Mouse (Mus musculus) CH12.LX (cell line): ENCODE measurements around the gene Slc48a1. TPM values are rescaled to one million over a fixed set of nuclear protein-coding genes. Genes with fewer than 3 reads are reported as not detected.

Experiments
- DNase-seq: peaks from one replicate; pipeline ENCODE4 v3.0.0-alpha.2; 2013; ENCODE audit errors: extremely low read depth
- H3K27ac ChIP-seq: 2 replicates; pipeline ENCODE4 v1.5.1; 2012; ENCODE audit warnings: low read depth, mild to moderate bottlenecking, control low read depth, moderate library complexity; ENCODE audit not compliant: insufficient read depth
- H3K27me3 ChIP-seq: replicated peaks from 2 replicates; pipeline ENCODE3; 2012; ENCODE audit warnings: inconsistent platforms
- H3K36me3 ChIP-seq, 2 experiments: replicated peaks in 1 of 2; 2 replicates each; pipeline versions ENCODE3 to v1.6.1; 2012; ENCODE audit warnings: inconsistent platforms in 1 of 2, low read length in 1 of 2, mild to moderate bottlenecking in 1 of 2, mixed read lengths in 1 of 2, moderate library complexity in 1 of 2; ENCODE audit not compliant: control insufficient read depth in 1 of 2, insufficient read depth in 1 of 2
- H3K4me1 ChIP-seq, 2 experiments: 2 replicates each; pipeline ENCODE4 v1.6.1; 2012; ENCODE audit warnings: inconsistent platforms in 1 of 2, moderate library complexity in 1 of 2; ENCODE audit not compliant: insufficient read depth in 2 of 2, control insufficient read depth in 1 of 2
- H3K4me2 ChIP-seq: 2 replicates; pipeline ENCODE4 v1.6.1; 2012; ENCODE audit warnings: low read depth, mild to moderate bottlenecking, control low read depth; ENCODE audit not compliant: poor library complexity, insufficient read depth, severe bottlenecking
- H3K4me3 ChIP-seq, 3 experiments: fragments of 150-350 bp in 1 of 3; sonication (generic) in 1 of 3; replicated peaks in 1 of 3; 2 replicates each; pipeline versions ENCODE3 to v1.5.1; 2011 to 2012; ENCODE audit warnings: low read depth in 2 of 3, low read length in 2 of 3, mild to moderate bottlenecking in 2 of 3, moderate library complexity in 2 of 3, control low read depth in 1 of 3, improper control_type of control experiment in 1 of 3, inconsistent platforms in 1 of 3, mixed read lengths in 1 of 3; ENCODE audit not compliant: poor library complexity in 1 of 3
- H3K79me2 ChIP-seq: replicated peaks from 2 replicates; pipeline ENCODE4 v1.6.1; 2012; ENCODE audit warnings: mild to moderate bottlenecking, moderate library complexity; ENCODE audit not compliant: control insufficient read depth, poor library complexity, insufficient read depth, severe bottlenecking; ENCODE audit errors: extremely low read depth
- H3K9ac ChIP-seq: 2 replicates; pipeline ENCODE4 v1.6.1; 2012; ENCODE audit warnings: low read depth, mild to moderate bottlenecking, control low read depth, moderate library complexity; ENCODE audit not compliant: insufficient read depth
- H3K9me3 ChIP-seq: replicated peaks from 2 replicates; pipeline ENCODE3; 2012; ENCODE audit warnings: low read length, inconsistent platforms, mixed read lengths
- BHLHE40 ChIP-seq: IDR thresholded peaks from 2 replicates; pipeline ENCODE4 v1.6.1; 2011; ENCODE audit warnings: mild to moderate bottlenecking, low read depth, low read length, improper control_type of control experiment
- CHD1 ChIP-seq: IDR thresholded peaks from 2 replicates; pipeline ENCODE4 v1.6.1; 2012; ENCODE audit warnings: low read depth, low read length, improper control_type of control experiment, inconsistent platforms
- CHD2 ChIP-seq: IDR thresholded peaks from 2 replicates; pipeline ENCODE4 v1.6.1; 2011; ENCODE audit warnings: low read length, improper control_type of control experiment
- CTCF ChIP-seq, 2 experiments: IDR thresholded peaks in 1 of 2; conservative IDR thresholded peaks in 1 of 2; 2 replicates each; pipeline ENCODE4 v1.5.1; 2011 to 2012; ENCODE audit warnings: low read depth in 2 of 2, low read length in 2 of 2, improper control_type of control experiment in 1 of 2, inconsistent platforms in 1 of 2, mild to moderate bottlenecking in 1 of 2, moderate library complexity in 1 of 2
- E2F4 ChIP-seq: IDR thresholded peaks from 2 replicates; pipeline ENCODE4 v1.6.1; 2011; ENCODE audit warnings: low read depth, low read length, improper control_type of control experiment; ENCODE audit not compliant: insufficient replicate concordance
- ELF1 ChIP-seq: IDR thresholded peaks from 2 replicates; pipeline ENCODE4 v1.6.1; 2014; ENCODE audit warnings: low read depth, mild to moderate bottlenecking, inconsistent platforms, low read length, improper control_type of control experiment
- EP300 ChIP-seq: IDR thresholded peaks from 2 replicates; pipeline ENCODE4 v1.6.1; 2011; ENCODE audit warnings: low read length, improper control_type of control experiment
- ETS1 ChIP-seq: conservative IDR thresholded peaks from 2 replicates; pipeline ENCODE4 v1.6.1; 2012; ENCODE audit warnings: low read depth, mild to moderate bottlenecking, inconsistent platforms, low read length, improper control_type of control experiment, moderate library complexity
- GABPA ChIP-seq: IDR thresholded peaks from 2 replicates; pipeline ENCODE4 v1.6.1; 2012; ENCODE audit warnings: low read depth, low read length, improper control_type of control experiment, inconsistent platforms; ENCODE audit not compliant: insufficient replicate concordance
- HCFC1 ChIP-seq: IDR thresholded peaks from 2 replicates; pipeline ENCODE4 v1.6.1; 2012; ENCODE audit warnings: low read depth, mild to moderate bottlenecking, inconsistent platforms, low read length, improper control_type of control experiment
- IRF4 ChIP-seq: IDR thresholded peaks from 2 replicates; pipeline ENCODE4 v1.6.1; 2014; ENCODE audit warnings: low read depth, mild to moderate bottlenecking, inconsistent platforms, low read length, improper control_type of control experiment
- JUN ChIP-seq: IDR thresholded peaks from 2 replicates; pipeline ENCODE4 v1.6.1; 2011; ENCODE audit warnings: low read depth, mild to moderate bottlenecking, low read length, improper control_type of control experiment, moderate library complexity; ENCODE audit not compliant: insufficient read depth
- JUND ChIP-seq: conservative IDR thresholded peaks from 2 replicates; pipeline ENCODE4 v1.6.1; 2011; ENCODE audit warnings: low read depth, low read length, improper control_type of control experiment
- KAT2A ChIP-seq: IDR thresholded peaks from 2 replicates; pipeline ENCODE4 v1.6.1; 2012; ENCODE audit warnings: low read length, improper control_type of control experiment, inconsistent platforms; ENCODE audit not compliant: insufficient replicate concordance
- MAFK ChIP-seq: IDR thresholded peaks from 2 replicates; pipeline ENCODE4 v1.6.1; 2011; ENCODE audit warnings: low read length, improper control_type of control experiment; ENCODE audit not compliant: insufficient replicate concordance
- MAX ChIP-seq: IDR thresholded peaks from 2 replicates; pipeline ENCODE4 v1.6.1; 2011; ENCODE audit warnings: low read length, improper control_type of control experiment
- MAZ ChIP-seq: IDR thresholded peaks from 2 replicates; pipeline ENCODE4 v1.6.1; 2012; ENCODE audit warnings: low read depth, mild to moderate bottlenecking, inconsistent platforms, low read length, improper control_type of control experiment, moderate library complexity
- MEF2A ChIP-seq: IDR thresholded peaks from 2 replicates; pipeline ENCODE4 v1.6.1; 2014; ENCODE audit warnings: low read depth, mild to moderate bottlenecking, inconsistent platforms, low read length, improper control_type of control experiment, borderline replicate concordance
- MXI1 ChIP-seq: IDR thresholded peaks from 2 replicates; pipeline ENCODE4 v1.6.1; 2011; ENCODE audit warnings: mild to moderate bottlenecking, low read depth, low read length, improper control_type of control experiment
- MYC ChIP-seq: IDR thresholded peaks from 2 replicates; pipeline ENCODE4 v1.6.1; 2011; ENCODE audit warnings: low read depth, mild to moderate bottlenecking, improper control_type of control experiment, low read length
- NELFE ChIP-seq: IDR thresholded peaks from 2 replicates; pipeline ENCODE4 v1.6.1; 2011; ENCODE audit warnings: low read depth, low read length, improper control_type of control experiment
- NRF1 ChIP-seq: IDR thresholded peaks from 2 replicates; pipeline ENCODE4 v1.6.1; 2014; ENCODE audit warnings: low read depth, mild to moderate bottlenecking, inconsistent platforms, low read length, improper control_type of control experiment, moderate library complexity
- PAX5 ChIP-seq: IDR thresholded peaks from 2 replicates; pipeline ENCODE4 v1.6.1; 2012; ENCODE audit warnings: low read length, inconsistent platforms, mixed read lengths
- POLR2A ChIP-seq: IDR thresholded peaks from 2 replicates; pipeline ENCODE4 v1.6.1; 2011; ENCODE audit warnings: low read depth, mild to moderate bottlenecking, improper control_type of control experiment, low read length
- POLR2AphosphoS2 ChIP-seq: IDR thresholded peaks from 2 replicates; pipeline ENCODE4 v1.6.1; 2011; ENCODE audit warnings: low read depth, low read length, improper control_type of control experiment
- RAD21 ChIP-seq: IDR thresholded peaks from 2 replicates; pipeline ENCODE4 v1.6.1; 2011; ENCODE audit warnings: low read depth, mild to moderate bottlenecking, low read length, improper control_type of control experiment, moderate library complexity
- RCOR1 ChIP-seq: conservative IDR thresholded peaks from 2 replicates; pipeline ENCODE4 v1.6.1; 2012; ENCODE audit warnings: low read depth, mild to moderate bottlenecking, inconsistent platforms, low read length, improper control_type of control experiment
- SIN3A ChIP-seq: IDR thresholded peaks from 2 replicates; pipeline ENCODE4 v1.6.1; 2012; ENCODE audit warnings: low read length, improper control_type of control experiment, inconsistent platforms
- SMC3 ChIP-seq: IDR thresholded peaks from 2 replicates; pipeline ENCODE4 v1.6.1; 2011; ENCODE audit warnings: low read depth, low read length, improper control_type of control experiment
- TBP ChIP-seq: conservative IDR thresholded peaks from 2 replicates; pipeline ENCODE4 v1.6.1; 2011; ENCODE audit warnings: low read depth, low read length, improper control_type of control experiment
- TCF12 ChIP-seq: IDR thresholded peaks from 2 replicates; pipeline ENCODE4 v1.6.1; 2014; ENCODE audit warnings: low read depth, mild to moderate bottlenecking, inconsistent platforms, low read length, improper control_type of control experiment
- UBTF ChIP-seq: IDR thresholded peaks from 2 replicates; pipeline ENCODE4 v1.6.1; 2012; ENCODE audit warnings: low read depth, mild to moderate bottlenecking, inconsistent platforms, low read length, improper control_type of control experiment, moderate library complexity
- USF1 ChIP-seq: IDR thresholded peaks from 2 replicates; pipeline ENCODE4 v1.6.1; 2014; ENCODE audit warnings: low read depth, mild to moderate bottlenecking, inconsistent platforms, low read length, improper control_type of control experiment
- USF2 ChIP-seq: conservative IDR thresholded peaks from 2 replicates; pipeline ENCODE4 v1.6.1; 2011; ENCODE audit warnings: low read depth, low read length, improper control_type of control experiment
- ZC3H11A ChIP-seq: IDR thresholded peaks from 2 replicates; pipeline ENCODE4 v1.6.1; 2012; ENCODE audit warnings: low read depth, mild to moderate bottlenecking, inconsistent platforms, low read length, improper control_type of control experiment
- ZKSCAN1 ChIP-seq: IDR thresholded peaks from 2 replicates; pipeline ENCODE4 v1.6.1; 2012; ENCODE audit warnings: low read depth, inconsistent platforms, low read length, improper control_type of control experiment, borderline replicate concordance
- ZMIZ1 ChIP-seq: IDR thresholded peaks from 2 replicates; pipeline ENCODE4 v1.6.1; 2012; ENCODE audit warnings: low read depth, mild to moderate bottlenecking, inconsistent platforms, low read length, improper control_type of control experiment
- ZNF384 ChIP-seq: IDR thresholded peaks from 2 replicates; pipeline ENCODE4 v1.6.1; 2012; ENCODE audit warnings: low read depth, low read length, improper control_type of control experiment, inconsistent platforms
- dilution Hi-C: fragments of 300-500 bp; cut with MboI; formaldehyde crosslinking; loops from 2 replicates; pipeline ENCODE4 v1.14.3; 2020; ENCODE audit warnings: low sequenced_read_pairs; ENCODE audit not compliant: extremely low pct_unique_long_range_greater_than_20kb, extremely low pct_ligation_motif_present
- in situ Hi-C: fragments of 300-500 bp; cut with MboI; formaldehyde crosslinking; loops from 3 replicates; pipeline ENCODE4 v1.14.3; 2019; ENCODE audit warnings: low sequenced_read_pairs, low pct_ligation_motif_present, low pct_unique_long_range_greater_than_20kb, mixed read lengths
- polyA plus RNA-seq: library from polyadenylated mRNA; unstranded; fragments of >175 nt; gene quantifications from 2 replicates; pipeline ENCODE4 v1.2.1, GENCODE M21; 2012; ENCODE audit warnings: low read depth; ENCODE audit not compliant: insufficient read length
- total RNA-seq, 2 experiments: library from RNA; depleted of rRNA; stranded (reverse); fragments of 300-350 nt in 1 of 2; fragments of >200 nt in 1 of 2; gene quantifications; 2 replicates each; pipeline ENCODE4 v1.2.3; 2012 to 2014

The Slc48a1 gene
- total and polyA plus RNA-seq, 3 experiments = 23.2 to 56.0 (median 39.4) TPM

GRCm38 (mm10) chr15:97821321-97821982, 43.1 kb downstream of the Slc48a1 start:
- Histone ChIP-seq H3K79me2 (peaks cover 24% of the 10 kb centered on the region), H3K4me3 (peak overlapping the region in 1 of 3 experiments; percentile 27), H3K9me3 (no peaks in the 10 kb centered on the region), H3K4me2 (peak overlapping the region; percentile 74), H3K9ac (peak overlapping the region; percentile 48), H3K4me1 (peaks cover 59 to 90% of the 10 kb centered on the region in 2 experiments), H3K27ac (peak overlapping the region; percentile 88), H3K27me3 (no peaks in the 10 kb centered on the region), H3K36me3 (peaks cover 5 to 42% of the 10 kb centered on the region in 2 experiments)
- in situ Hi-C loops = no loop called here
- DNase-seq = peak; percentile 85
- 0 out of 2 replicates have a peak, but pooled peaks have one; percentile 15 for TF ChIP-seq MYC
- peak; percentile 53; the same call in 1 of the 2 replicates for TF ChIP-seq EP300
- no peak for TF ChIP-seq NRF1
- no peak for TF ChIP-seq POLR2AphosphoS2
- no peak for TF ChIP-seq JUN
- TF ChIP-seq PAX5 = no peak
- peak; percentile 10; the same call in 1 of the 2 replicates for TF ChIP-seq POLR2A
- no peak for TF ChIP-seq RCOR1
- no peak for TF ChIP-seq UBTF
- TF ChIP-seq MAFK = no peak
- no peak for TF ChIP-seq CHD1
- TF ChIP-seq ZKSCAN1 = no peak
- TF ChIP-seq HCFC1 = 0 out of 2 replicates have a peak, but pooled peaks have one; percentile 21
- TF ChIP-seq ZMIZ1 = peak; percentile 9; the same call in 1 of the 2 replicates
- TF ChIP-seq MAZ = peak; percentile 95
- TF ChIP-seq TCF12 = peak; percentile 78
- TF ChIP-seq MAX = peak; percentile 37; the same call in 1 of the 2 replicates
- peak; percentile 88 for TF ChIP-seq ETS1
- no peak for TF ChIP-seq NELFE
- TF ChIP-seq TBP = 0 out of 2 replicates have a peak, but pooled peaks have one; percentile 17
- TF ChIP-seq SIN3A = peak; percentile 77
- no peak for TF ChIP-seq USF1
- no peak; the same call in 1 of the 2 replicates for TF ChIP-seq SMC3
- peak; percentile 74 for TF ChIP-seq ELF1
- TF ChIP-seq JUND = no peak
- TF ChIP-seq BHLHE40 = peak; percentile 75
- no peak for TF ChIP-seq USF2
- no peak for TF ChIP-seq ZNF384
- peak in 1 of 2 experiments; percentile 40; a peak in 1 of 4 replicates for TF ChIP-seq CTCF (conservative IDR thresholded peaks at IDR 0.05 in 1 of 2, IDR thresholded peaks at IDR 0.05 in 1 of 2; ENCODE audit: low read depth in 2 of 2, low read length in 2 of 2)
- peak; percentile 97 for TF ChIP-seq MEF2A
- no peak for TF ChIP-seq E2F4
- peak; percentile 1 for TF ChIP-seq RAD21
- TF ChIP-seq MXI1 = peak; percentile 65; the same call in 1 of the 2 replicates
- peak; percentile 83 for TF ChIP-seq IRF4
- TF ChIP-seq GABPA = no peak
- TF ChIP-seq ZC3H11A = no peak
- TF ChIP-seq KAT2A = no peak
- TF ChIP-seq CHD2 = peak; percentile 85
- dilution Hi-C loops = no loop called here
